Mouse (Mus musculus) heart, postnatal 0 days (tissue): Measurements from ENCODE around the gene Bsnd. TPM values are rescaled to one million over a fixed set of nuclear protein-coding genes. Genes with fewer than 3 reads are reported as not detected.
A peak's percentile ranks its signal among the peaks of the same experiment; 100 is the strongest.

Source experiments
- ATAC-seq: fragments of 200-750 bp; cut with Nextera tagmentation; 2 replicates; pipeline ENCODE4 v1.8.0; 2017; ENCODE audit warnings: low read depth, moderate number of reproducible peaks, moderate library complexity; ENCODE audit not compliant: insufficient read depth
- DNase-seq: peaks from one replicate; pipeline ENCODE4 v3.0.0-alpha.2; 2016; ENCODE audit warnings: low spot score
- H3K27ac ChIP-seq: fragments of 300-500 bp; sonication (generic); 2 replicates; pipeline ENCODE4 v1.5.1; 2014; ENCODE audit warnings: low read depth, mild to moderate bottlenecking
- H3K27me3 ChIP-seq: fragments of 300-500 bp; sonication (generic); 2 replicates; pipeline ENCODE4 v1.6.1; 2014; ENCODE audit warnings: low read length, mixed read lengths; ENCODE audit not compliant: control insufficient read depth, insufficient read depth
- H3K36me3 ChIP-seq: fragments of 300-500 bp; sonication (generic); replicated peaks from 2 replicates; pipeline ENCODE4 v1.6.1; 2014; ENCODE audit warnings: low read length, mixed read lengths; ENCODE audit not compliant: control insufficient read depth, insufficient read depth
- H3K4me1 ChIP-seq: fragments of 300-500 bp; sonication (generic); 2 replicates; pipeline ENCODE4 v1.6.1; 2014; ENCODE audit warnings: antibody characterized with exemption; ENCODE audit not compliant: control insufficient read depth, insufficient read depth
- H3K4me2 ChIP-seq: fragments of 300-500 bp; sonication (generic); 2 replicates; pipeline ENCODE4 v1.6.1; 2014; ENCODE audit warnings: low read depth, mild to moderate bottlenecking, low read length, moderate library complexity
- H3K4me3 ChIP-seq: fragments of 300-500 bp; sonication (generic); 2 replicates; pipeline ENCODE4 v1.5.1; 2014; ENCODE audit warnings: low read depth, low read length
- H3K9ac ChIP-seq: fragments of 300-500 bp; sonication (generic); replicated peaks from 2 replicates; pipeline ENCODE4 v1.6.1; 2014; ENCODE audit warnings: low read depth, low read length, mixed read lengths
- H3K9me3 ChIP-seq: fragments of 300-500 bp; sonication (generic); replicated peaks from 2 replicates; pipeline ENCODE4 v1.6.1; 2016; ENCODE audit warnings: low read length; ENCODE audit not compliant: control insufficient read depth
- CTCF ChIP-seq: IDR thresholded peaks from 2 replicates; pipeline ENCODE4 v1.5.1; 2016; ENCODE audit warnings: antibody characterized with exemption, control low read depth, low read depth
- EP300 ChIP-seq: IDR thresholded peaks from 2 replicates; pipeline ENCODE4 v1.6.1; 2016; ENCODE audit warnings: antibody characterized with exemption, low read depth
- WGBS: fragments of 180-500 bp; shearing (Covaris S2); extraction: QIAGEN DNeasy Blood & Tissue Kit; methylation state at CpG from one replicate; pipeline ENCODE4 v1.1.7; 2014; 5-methylcytosine and 5-hydroxymethylcytosine counted together
- polyA plus RNA-seq: library from polyadenylated mRNA; unstranded; fragments of >200 nt; fragmentation: Nextera tagmentation; extraction: Ambion mirVana; gene quantifications from 2 replicates; pipeline ENCODE4 v1.2.1, GENCODE M21; 2015
- total RNA-seq: library from RNA; depleted of rRNA; stranded (reverse); fragments of >200 nt; gene quantifications from 2 replicates; pipeline ENCODE4 v1.2.3, GENCODE M21; 2014; ENCODE audit warnings: low replicate concordance

Gene Bsnd
- total and polyA plus RNA-seq, 2 experiments from 2014 or later: 0.15 TPM; not detected in 1

- no peak overlapping the region for H3K9ac ChIP-seq
- no peaks in the 10 kb centered on the region for H3K36me3 ChIP-seq
- H3K4me2 ChIP-seq: no peak overlapping the region
- DNase-seq: no peak
- no peak for ATAC-seq
- no peak for TF ChIP-seq EP300
- no peak for TF ChIP-seq CTCF
- H3K4me3 ChIP-seq: no peak overlapping the region
- peaks cover 8% of the 10 kb centered on the region; the same call in 1 of the 2 replicates for H3K27me3 ChIP-seq
- 57% methylated on average over 8 of the region's 8 CpGs for WGBS
- no peak overlapping the region for H3K27ac ChIP-seq
- no peaks in the 10 kb centered on the region for H3K4me1 ChIP-seq
- H3K9me3 ChIP-seq: no peaks in the 10 kb centered on the region
Observed at GRCm38 (mm10) chr4:106497776-106498470, 5.8 kb upstream of the Bsnd start.

GRCm38 (mm10) chr4:106496833-106497232 is 4.8 kb upstream of the Bsnd start:
- WGBS: 53% methylated on average over 6 of the region's 6 CpGs

GRCm38 (mm10) chr4:106493639-106494038 is 1.6 kb upstream of the Bsnd start:
- 58% methylated on average over 2 of the region's 2 CpGs for WGBS
- H3K27ac ChIP-seq: no peak overlapping the region
- H3K36me3 ChIP-seq: no peaks in the 10 kb centered on the region
- no peaks in the 10 kb centered on the region for H3K9me3 ChIP-seq
- TF ChIP-seq EP300: no peak
- TF ChIP-seq CTCF: peak; percentile 44
- ATAC-seq (no peak), DNase-seq (no peak)
- no peak overlapping the region for H3K9ac ChIP-seq
- no peaks in the 10 kb centered on the region for H3K4me1 ChIP-seq
- H3K4me2 ChIP-seq: no peak overlapping the region
- H3K4me3 ChIP-seq: no peak overlapping the region
- peaks cover 8% of the 10 kb centered on the region; the same call in 1 of the 2 replicates for H3K27me3 ChIP-seq

More at GRCm38 (mm10) chr4:106496833-106497232, 4.8 kb upstream of the Bsnd start:
- Histone ChIP-seq H3K36me3 (no peaks in the 10 kb centered on the region), H3K4me3 (no peak overlapping the region), H3K27ac (no peak overlapping the region), H3K9me3 (no peaks in the 10 kb centered on the region), H3K4me1 (no peaks in the 10 kb centered on the region), H3K27me3 (peaks cover 8% of the 10 kb centered on the region; the same call in 1 of the 2 replicates), H3K9ac (no peak overlapping the region), H3K4me2 (no peak overlapping the region)
- no peak for ATAC-seq
- TF ChIP-seq CTCF: no peak
- no peak for TF ChIP-seq EP300
- no peak for DNase-seq

- Histone ChIP-seq H3K4me3 (no peak overlapping the region), H3K27me3 (peaks cover 13% of the 10 kb centered on the region; the same call in 1 of the 2 replicates), H3K9ac (no peak overlapping the region), H3K27ac (no peak overlapping the region), H3K9me3 (no peaks in the 10 kb centered on the region), H3K4me2 (no peak overlapping the region), H3K36me3 (no peaks in the 10 kb centered on the region), H3K4me1 (no peaks in the 10 kb centered on the region)
- WGBS: 53% methylated on average over 4 of the region's 4 CpGs
- 0 out of 2 replicates have a peak, but pooled peaks have one; percentile 42 for ATAC-seq
- no peak for TF ChIP-seq CTCF
- no peak for TF ChIP-seq EP300
- DNase-seq: no peak
Observed at GRCm38 (mm10) chr4:106490620-106491019, 1.5 kb downstream of the Bsnd start.

GRCm38 (mm10) chr4:106483831-106484230 is 8.3 kb downstream of the Bsnd start:
- H3K4me2 ChIP-seq: no peak overlapping the region
- no peak for TF ChIP-seq EP300
- TF ChIP-seq CTCF: no peak
- H3K4me3 ChIP-seq: no peak overlapping the region
- ATAC-seq (no peak), DNase-seq (no peak)
- peaks cover 42% of the 10 kb centered on the region for H3K27me3 ChIP-seq
- no peaks in the 10 kb centered on the region for H3K9me3 ChIP-seq
- no peaks in the 10 kb centered on the region for H3K4me1 ChIP-seq
- WGBS: 60% methylated on average over 1 of the region's 1 CpGs
- no peak overlapping the region for H3K9ac ChIP-seq
- no peak overlapping the region for H3K27ac ChIP-seq
- no peaks in the 10 kb centered on the region for H3K36me3 ChIP-seq
